Mouse (Mus musculus): ENCODE results near the gene Dnah7a. TPM values are rescaled to one million over a fixed set of nuclear protein-coding genes. Genes with fewer than 3 reads are reported as not detected.
"Not testable (repeated sequence)": the region's sequence is repeated elsewhere in the genome, so short reads cannot be mapped to it uniquely, and the experiment has no call there.

Dnah7a gene
- polyA plus RNA-seq, 2 experiments from 2014 or later: 1.4 to 2.5 TPM

GRCm38 (mm10) chr1:53384085-53384688, 322.4 kb downstream of the Dnah7a start:
- ATAC-seq: no peak

GRCm38 (mm10) chr1:53377731-53378130, 328.9 kb downstream of the Dnah7a start:
- ATAC-seq: no peak

DNA sequence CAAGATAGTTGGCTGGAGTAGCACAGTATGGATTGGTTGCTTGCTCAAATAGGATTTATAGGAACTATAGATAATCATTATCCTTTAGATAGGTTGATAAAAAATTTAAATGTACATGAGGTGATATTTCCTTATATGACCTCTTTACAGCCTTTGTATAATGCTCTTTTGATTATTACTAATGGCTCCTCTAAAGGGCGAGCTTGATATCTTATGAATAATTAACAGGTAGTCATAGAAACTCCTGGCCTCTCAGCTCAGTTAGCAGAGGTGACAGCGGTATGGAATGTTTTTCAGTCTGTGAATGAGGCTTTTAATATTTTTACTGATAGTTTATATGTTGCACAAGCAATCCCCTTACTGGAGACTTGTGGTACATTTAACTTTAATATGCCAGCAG, 330.6 kb downstream of the Dnah7a start:
- not testable (repeated sequence) for ATAC-seq

- ATAC-seq: no peak
These were observed 347.6 kb downstream of the Dnah7a start for GRCm38 (mm10) chr1:53358988-53359387.

DNA sequence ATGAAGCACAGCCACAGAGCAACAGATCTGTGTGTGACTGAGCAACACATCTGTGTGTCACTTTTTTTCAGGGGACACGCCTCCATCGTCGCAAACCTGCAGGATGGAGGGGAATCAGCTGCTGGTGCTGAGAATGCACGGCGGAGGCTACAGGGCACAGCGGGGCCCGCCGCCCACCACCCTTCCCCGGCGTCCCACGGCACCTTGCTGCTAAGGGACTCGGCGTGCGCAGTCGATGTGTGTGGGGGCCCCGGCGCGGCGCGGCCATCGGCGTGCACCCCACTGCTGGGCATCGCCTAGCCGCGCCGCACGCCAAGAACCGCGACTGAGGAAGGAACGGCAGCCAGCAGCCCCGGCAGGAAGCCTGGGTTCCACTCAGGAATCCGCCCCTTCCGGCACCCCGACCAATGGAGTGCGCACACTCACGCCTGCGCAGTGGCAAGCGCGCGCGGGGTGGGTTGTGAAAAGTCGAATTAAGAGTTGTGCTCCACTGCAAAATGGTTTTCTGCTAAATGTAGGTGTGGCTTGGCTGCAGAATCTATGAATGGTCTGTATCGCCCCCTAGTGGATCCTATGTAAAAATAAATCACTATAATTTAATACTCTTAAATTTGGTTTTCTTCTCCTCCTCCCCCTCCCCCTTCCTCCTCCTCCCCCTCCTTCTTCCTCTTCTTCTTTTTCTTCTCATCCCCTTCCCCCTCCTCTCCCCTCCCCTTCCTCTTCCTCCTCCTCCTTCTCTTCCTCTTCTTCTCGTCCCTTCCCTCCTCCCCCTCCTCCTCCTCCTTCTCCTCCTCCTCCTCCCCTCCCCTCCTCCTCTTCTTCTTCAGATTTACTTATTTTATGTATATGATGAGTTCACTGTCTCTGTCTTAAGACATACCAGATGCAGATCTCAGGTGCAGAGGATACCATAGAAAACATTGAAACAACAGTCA, 354.0 kb downstream of the Dnah7a start, which contains the start of the genes Asdurf, Gm28551 and Asnsd1:
TSS of gene Asdurf (minus strand) at position 293 of the 935 bp plus-strand sequence.
TSS of gene Gm28551 (minus strand) at position 341 of the 935 bp plus-strand sequence.
TSS of gene Asnsd1 (minus strand) at position 426 of the 935 bp plus-strand sequence.
- ATAC-seq: peak; percentile 98

Other genes with a start within 250 kb of the Dnah7a start
- 100 to 1,000 TPM; 437 to 475 TPM for gene Stk17b, start 78.4 kb upstream of the Dnah7a start, polyA plus RNA-seq (2017; shearing (Covaris generic))